Mouse (Mus musculus): ENCODE measurements around the gene Arglu1.

Gene Arglu1

GRCm38 (mm10) chr8:8619221-8620194 is 70.8 kb downstream of the Arglu1 start:
- DNase-seq = peak; percentile 33
